8 mouse cellular contexts compared by ENCODE assay signal in genomic region chr16:50431011-50431981, GRCm38 (mm10). TPM values are rescaled to one million over a fixed set of nuclear protein-coding genes. Genes with fewer than 3 reads are reported as not detected.
DNase-seq lines count a peak whose midpoint lies in the region; ATAC-seq and TF ChIP-seq lines count a peak whose summit lies in the region.

No protein-coding gene starts in this region.

- DNase-seq in Muller cell, postnatal 12 days (ENCODE audit: inconsistent ontology term): peak; percentile 74
- DNase-seq in cerebellum, adult 18-20 months: peak; percentile 38 to 65
- DNase-seq in forelimb bud, embryonic 11.5 days (ENCODE audit: low read depth, low spot score): peak; percentile 57
- peak; percentile 72 for DNase-seq in hindbrain, embryonic 11.5 days (ENCODE audit: low spot score)
- peak; percentile 33 to 42 for DNase-seq in left cerebral cortex, adult 2 months (ENCODE audit: extremely low spot score in 1 of 2, low spot score in 2 of 2)
- DNase-seq in lung, postnatal 4 days: peak; percentile 68 to 70
- DNase-seq in retina, postnatal 7 days (ENCODE audit: low read depth, low spot score): peak; percentile 27
- peak; percentile 67 for DNase-seq in urinary bladder, adult 2 months (ENCODE audit: low spot score)

- H3K4me3 ChIP-seq in hindbrain, embryonic 11.5 days (ENCODE audit: low read depth, low read length): peak overlapping the region; percentile 90
- peak overlapping the region; percentile 90 for H3K4me3 ChIP-seq in left cerebral cortex, adult 2 months

- H3K4me1 ChIP-seq in hindbrain, embryonic 11.5 days (replicated peaks; ENCODE audit: control insufficient read depth, insufficient read depth, low read length): no peaks in the 10 kb centered on the region

- H3K36me3 ChIP-seq in hindbrain, embryonic 11.5 days (ENCODE audit: control insufficient read depth, insufficient read depth, low read length): no peaks in the 10 kb centered on the region

- no peaks in the 10 kb centered on the region for H3K9me3 ChIP-seq in hindbrain, embryonic 11.5 days (ENCODE audit: control insufficient read depth, low read length)

- H3K9ac ChIP-seq in hindbrain, embryonic 11.5 days (ENCODE audit: low read depth, low read length): peak overlapping the region; percentile 79

- peak; percentile 76 for ATAC-seq in hindbrain, embryonic 11.5 days (ENCODE audit: low FRiP score)

- intact Hi-C loops in left cerebral cortex, adult 2 months (cut with DNase I): loop anchor here (2.0 kb wide), 1 partner anchor 302 kb away; no protein-coding TSS in a partner anchor

- WGBS in hindbrain, embryonic 11.5 days: under 1% methylated on average over 43 of the region's 72 CpGs

- peak overlapping the region; percentile 93 for H3K27ac ChIP-seq in hindbrain, embryonic 11.5 days (ENCODE audit: low read depth, low read length)
- peak overlapping the region; percentile 64 for H3K27ac ChIP-seq in left cerebral cortex, adult 2 months

- TF ChIP-seq CTCF in left cerebral cortex, adult 2 months (IDR thresholded peaks at IDR 0.05): no peak

- H3K4me2 ChIP-seq in hindbrain, embryonic 11.5 days (replicated peaks; ENCODE audit: low read depth, low read length): peak overlapping the region; percentile 100

- no peaks in the 10 kb centered on the region for H3K27me3 ChIP-seq in hindbrain, embryonic 11.5 days (ENCODE audit: control insufficient read depth, insufficient read depth, low read length)

RNA-seq across cellular contexts. Expression of gene Bbx, which starts 0.9 kb away (rescaled TPM):
- 36.9 and 42.2 TPM in 2 replicates for polyA plus RNA-seq in hindbrain, embryonic 11.5 days (2014; fragmentation: Nextera tagmentation; extraction: Ambion mirVana)
- total RNA-seq in left cerebral cortex, adult 2 months (2021): 10 to 100 TPM; 23.0 to 23.3 TPM
- 16.9 and 19.3 TPM in 2 replicates for polyA plus RNA-seq in urinary bladder, adult 2 months (2012; rRNA removed)

Comparison
In these comparisons a context has a peak if more than half of its experiments do, and no peak if none do; other contexts are left out.
1. Peak in every context shown above with its lines: DNase-seq, ATAC-seq, H3K4me3 ChIP-seq and H3K27ac ChIP-seq.